Mouse (Mus musculus) neutrophil, adult 83 days (primary cell): ENCODE data around the gene Arhgap11a. TPM values are rescaled to one million over a fixed set of nuclear protein-coding genes. Genes with fewer than 3 reads are reported as not detected.

Experiments
- total RNA-seq, 2 experiments: library from RNA; stranded (reverse); gene quantifications; one replicate each; pipeline ENCODE4 v1.2.4; 2023

Gene Arhgap11a
- 10 to 100 TPM; 52.3 to 53.0 TPM for total RNA-seq

GRCm38 (mm10) chr2:113848245-113849121 is at the start of gene Arhgap11a:
TSS of gene Arhgap11a (minus strand) at chr2:113848661.

GRCm38 (mm10) chr2:113828943-113829882 is 19.2 kb downstream of the Arhgap11a start, which contains the start of gene Scg5:
TSS of gene Scg5 (minus strand) at chr2:113829121.

Other genes starting within 250 kb of the Arhgap11a start
- not detected for gene Grem1, start 90.0 kb downstream of the Arhgap11a start, total RNA-seq
- gene Scg5, start 19.5 kb downstream of the Arhgap11a start, total RNA-seq, result 1 to 10 TPM in 1 of 2 experiments, under 1 TPM in 1; 0.64 to 3.3 TPM
- not detected for gene Gjd2, start 165.0 kb upstream of the Arhgap11a start, total RNA-seq
- gene Actc1, start 204.9 kb upstream of the Arhgap11a start, total RNA-seq, result not detected